Mouse (Mus musculus): Measurements from ENCODE around the gene Sorcs2.

Sorcs2 gene

DNA sequence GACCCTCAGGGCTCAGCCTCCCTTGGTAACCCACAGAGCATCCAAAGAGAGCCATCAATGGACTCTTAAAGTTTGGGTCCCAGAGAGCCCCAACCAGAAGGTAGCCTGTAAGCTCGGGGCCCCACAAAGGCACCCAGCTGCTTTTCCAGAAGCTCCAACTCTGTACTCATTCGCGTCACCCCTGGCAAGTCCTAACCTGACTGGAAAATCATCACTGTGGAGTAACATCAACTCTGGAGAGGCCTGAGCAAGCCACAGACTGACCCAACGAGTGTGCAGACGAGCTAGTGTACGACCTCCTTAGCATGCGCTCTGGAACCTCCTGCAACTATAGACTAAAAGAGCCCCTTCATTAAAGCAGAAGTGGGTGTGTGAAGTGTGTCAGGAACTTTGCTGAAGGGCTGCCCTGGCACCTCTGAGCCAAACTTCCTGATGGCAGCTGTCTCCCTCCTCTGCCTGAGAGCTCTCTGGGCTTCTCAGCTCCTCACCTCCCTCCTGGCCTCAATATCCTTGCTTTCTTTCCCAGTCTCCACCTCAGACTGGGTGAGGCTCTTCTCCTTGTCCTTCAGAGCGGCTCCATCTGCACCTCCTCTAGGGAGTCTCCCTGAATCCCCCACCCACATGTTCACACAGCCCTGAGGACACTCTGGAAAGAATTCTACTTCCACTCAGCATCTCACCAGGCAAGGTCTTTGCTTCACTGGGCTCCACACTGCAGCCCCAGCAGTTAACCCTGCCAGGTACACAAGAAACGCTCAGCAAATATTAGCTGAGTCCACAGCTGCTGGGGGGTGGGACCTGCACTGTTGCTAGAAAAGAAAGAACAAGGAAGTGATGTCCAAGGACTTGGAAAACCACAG, 8.0 kb downstream of the Sorcs2 start:
- no peak for DNase-seq

DNA sequence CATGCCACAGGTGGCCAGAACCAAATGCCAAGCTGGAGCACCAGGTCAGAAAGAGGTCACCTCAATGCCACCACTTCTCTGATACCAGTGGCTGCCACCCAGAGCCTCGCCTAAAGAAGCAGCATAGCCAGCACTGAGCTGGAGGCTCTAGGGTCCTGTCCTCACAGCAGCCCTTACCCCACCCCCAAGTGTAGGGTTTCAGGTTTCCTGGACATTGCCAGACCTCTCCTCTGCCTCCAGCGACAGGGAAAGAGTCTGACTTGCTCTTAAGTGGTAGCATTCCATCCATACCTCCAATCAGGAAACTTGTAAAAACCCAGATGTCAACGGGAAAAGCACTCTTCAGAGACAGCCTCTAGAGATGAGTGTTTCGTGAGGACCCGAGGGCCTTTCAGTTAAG, 12.9 kb downstream of the Sorcs2 start:
- DNase-seq: no peak

DNA sequence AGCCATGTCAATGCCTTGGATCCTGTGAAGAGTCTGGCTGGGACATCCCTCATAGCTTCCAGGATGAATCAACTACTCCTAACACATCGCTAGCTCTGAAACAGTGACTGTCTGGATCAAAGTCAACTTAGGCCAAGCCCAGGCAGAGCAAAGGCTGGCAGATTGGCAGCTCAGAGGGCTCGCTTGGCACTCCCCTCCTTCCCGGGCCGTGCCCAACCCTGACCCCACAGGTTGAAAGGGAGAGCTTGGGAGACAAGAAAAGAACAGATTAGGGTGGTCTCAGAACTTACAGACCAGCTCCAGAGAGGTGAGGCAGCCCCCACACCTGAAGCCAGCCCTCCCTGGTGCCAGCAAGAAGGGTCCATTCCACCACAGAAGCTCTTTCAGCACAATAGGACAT, 14.5 kb downstream of the Sorcs2 start:
- DNase-seq: no peak

DNA sequence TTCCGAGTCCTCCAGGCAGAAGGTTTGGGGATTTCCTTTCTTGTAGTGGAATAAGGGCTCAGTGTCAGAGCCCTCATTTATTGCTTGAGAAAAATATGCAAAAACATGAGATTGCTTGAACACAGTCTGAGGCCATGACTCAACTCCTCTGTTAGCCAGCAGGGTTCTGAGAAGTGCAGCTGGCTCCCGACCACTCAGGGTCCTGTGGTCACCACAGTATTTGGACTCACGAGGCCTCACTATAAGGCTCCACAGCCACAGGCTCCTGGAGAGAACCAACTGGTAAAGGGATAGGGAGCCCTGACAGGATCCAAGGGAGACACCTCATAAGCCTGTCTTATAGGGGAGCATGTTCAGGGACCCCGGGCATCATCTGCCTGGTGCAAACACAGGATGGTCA, 15.2 kb downstream of the Sorcs2 start:
- DNase-seq: no peak

DNA sequence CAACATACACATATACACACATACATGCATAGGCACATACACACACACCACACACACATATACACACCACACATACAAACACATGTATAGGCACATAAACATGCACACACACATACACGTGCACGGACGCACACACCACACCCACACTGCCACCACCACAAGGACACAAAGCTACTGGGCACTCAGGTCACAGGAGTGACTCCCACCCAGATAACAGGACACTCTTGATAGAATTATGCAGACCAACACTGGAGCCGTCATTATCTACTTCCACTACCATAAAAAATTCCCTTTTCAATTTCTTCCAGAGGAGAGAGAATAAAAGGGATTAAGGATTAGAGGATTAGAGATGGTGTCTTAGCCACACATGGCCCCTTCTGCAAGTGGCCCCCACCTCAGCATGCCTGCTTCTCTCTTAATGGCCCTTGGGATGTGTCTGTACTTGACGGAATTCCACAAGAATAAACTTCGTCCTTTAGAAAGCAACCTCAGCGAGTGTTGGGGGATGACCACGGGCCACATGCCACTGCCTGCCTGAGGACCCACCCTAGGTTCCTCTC, 15.7 kb downstream of the Sorcs2 start:
- DNase-seq: no peak

DNA sequence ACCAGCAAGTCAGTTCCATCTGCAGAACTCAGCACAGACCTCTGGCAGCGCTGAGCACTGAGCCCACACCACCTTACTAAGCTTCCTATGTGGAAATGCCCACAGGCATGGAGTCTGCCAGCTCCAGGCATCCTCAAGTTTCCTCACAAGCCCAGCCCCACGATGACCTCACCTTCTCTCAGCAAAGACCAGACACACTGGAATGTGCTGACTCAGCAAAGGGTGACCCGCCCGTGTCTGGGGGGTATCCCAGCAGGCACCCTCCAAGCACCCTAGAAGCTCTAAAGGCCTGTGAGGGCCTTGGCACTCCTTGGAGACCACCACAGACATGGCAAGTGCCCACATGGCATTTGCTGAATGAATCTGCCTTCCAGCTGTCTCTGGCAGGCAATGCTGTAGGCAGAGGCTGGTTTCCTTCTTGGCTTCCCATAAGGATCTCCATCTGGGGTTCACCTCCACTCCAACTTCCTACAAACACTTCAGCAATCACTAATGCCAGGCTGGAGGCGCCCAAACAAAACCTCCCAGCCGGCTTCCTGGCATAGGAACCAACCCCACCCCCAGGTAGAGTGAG, 17.9 kb downstream of the Sorcs2 start:
- peak; percentile 40 for DNase-seq

DNA sequence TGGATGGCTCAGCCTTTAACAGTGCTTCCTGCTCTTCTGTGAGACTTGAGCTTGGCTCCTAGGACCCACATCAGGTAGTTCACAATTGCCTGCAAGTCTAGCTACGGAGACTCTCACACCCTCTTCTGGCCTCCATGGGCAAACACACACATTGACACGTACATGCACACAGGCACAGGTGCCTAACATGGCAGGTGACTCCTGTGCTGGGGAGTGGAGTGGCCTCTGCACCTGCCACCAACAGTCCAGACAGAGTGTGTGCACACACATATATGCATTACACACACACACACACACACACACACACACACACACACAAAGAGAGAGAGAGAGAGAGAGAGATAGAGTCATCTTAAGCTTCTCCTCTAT, 19.6 kb downstream of the Sorcs2 start:
- DNase-seq: no peak

DNA sequence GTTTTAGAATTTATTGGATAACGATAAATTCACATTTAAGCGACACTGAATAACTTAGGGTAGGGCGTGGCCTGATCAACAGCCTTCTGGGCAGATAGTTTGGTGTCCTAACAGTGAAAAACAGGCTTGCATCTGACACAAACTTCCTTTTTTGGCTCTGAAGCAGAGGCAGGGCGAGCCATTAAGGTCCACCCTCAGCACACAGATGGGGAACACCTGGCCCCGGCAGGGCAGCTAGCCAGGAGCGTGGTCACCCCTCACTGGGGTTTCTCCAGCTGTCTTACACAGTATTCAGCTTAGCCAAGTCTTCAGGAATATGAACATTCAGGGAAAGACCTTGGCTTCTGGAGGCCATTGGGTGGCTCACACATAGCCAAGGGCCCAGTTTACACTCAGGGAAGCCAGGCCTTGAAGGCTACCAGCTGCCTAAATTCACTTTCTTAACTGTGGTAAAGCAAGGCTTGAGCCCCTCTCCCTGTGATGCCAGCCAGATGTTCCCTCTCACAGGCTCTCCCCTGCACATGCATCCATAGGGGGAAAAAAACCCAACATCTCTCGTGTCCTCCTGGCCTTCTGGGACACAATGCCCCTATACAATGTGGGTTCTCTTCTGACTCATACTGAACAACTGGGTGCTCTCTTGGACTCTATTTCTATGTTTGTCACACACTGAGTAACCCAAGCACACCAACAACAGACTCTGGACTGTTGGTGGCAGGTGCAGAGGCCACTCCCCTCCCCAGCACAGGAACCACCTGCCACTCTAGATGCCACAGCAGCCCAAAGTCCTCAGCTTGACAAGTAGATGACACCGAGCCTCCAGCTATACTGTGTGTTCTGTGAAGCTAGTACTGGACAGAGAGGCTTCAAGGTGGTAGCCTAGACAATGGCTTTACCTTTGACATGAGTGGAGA, 20.2 kb downstream of the Sorcs2 start:
- DNase-seq: peak; percentile 81

DNA sequence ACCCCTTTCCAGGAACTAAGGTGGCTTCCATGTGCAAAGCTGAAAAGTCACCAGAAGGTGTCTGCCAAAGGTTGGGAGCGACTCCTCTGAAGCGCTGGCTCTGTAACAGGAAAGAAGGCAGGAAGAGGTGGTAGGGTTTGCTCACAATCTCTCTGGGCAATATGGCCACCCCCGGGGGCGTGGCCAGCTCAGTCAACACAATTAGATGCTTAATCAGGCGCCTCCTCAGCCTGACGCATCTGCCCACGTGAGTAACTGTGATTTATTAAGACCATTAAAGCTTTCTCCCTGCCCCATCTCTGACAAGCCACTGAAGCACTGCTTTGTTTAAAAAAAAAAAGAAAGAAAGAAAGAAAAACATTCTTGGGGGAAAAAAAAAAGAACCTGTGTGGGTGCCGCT, 22.1 kb downstream of the Sorcs2 start:
- DNase-seq: peak; percentile 66

DNA sequence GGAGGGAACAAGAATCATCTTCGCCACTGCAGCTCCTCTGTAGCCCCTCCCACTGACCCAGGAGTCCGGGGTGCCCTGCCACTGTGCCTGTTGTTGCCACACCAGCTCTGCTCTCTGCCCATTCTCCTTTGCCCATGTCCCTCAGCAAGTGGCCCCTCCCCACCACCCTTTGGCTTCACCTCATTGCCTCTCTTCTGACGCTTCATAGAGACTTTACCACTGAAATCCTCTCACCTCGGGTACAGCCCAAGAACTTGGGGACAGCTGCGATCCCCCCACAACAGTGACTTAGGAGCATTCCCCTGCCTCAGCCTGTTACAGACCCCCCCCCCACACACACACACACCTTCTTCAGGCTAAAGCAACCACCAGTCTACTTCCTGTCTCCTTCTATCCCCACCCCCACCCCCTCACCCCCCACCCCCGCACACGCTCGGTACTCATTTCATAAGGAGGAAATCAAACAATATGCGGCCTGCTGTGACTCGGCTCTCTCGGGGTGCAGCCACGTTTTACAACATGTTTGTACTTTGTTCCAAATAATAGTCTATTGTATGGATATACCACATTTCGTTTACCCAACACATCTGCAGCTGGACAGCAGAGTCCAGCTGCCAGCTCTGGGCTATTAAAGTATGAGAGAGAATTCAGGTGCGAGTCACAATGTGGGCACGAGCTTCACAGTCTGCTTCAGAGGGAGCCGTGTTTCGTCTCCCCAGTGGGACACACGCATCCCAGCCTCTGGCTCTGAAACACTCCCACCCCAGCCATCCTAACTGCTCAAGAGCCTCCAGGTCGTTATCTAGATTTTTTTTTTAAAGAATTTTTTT, 23.5 kb downstream of the Sorcs2 start:
- no peak for DNase-seq

DNA sequence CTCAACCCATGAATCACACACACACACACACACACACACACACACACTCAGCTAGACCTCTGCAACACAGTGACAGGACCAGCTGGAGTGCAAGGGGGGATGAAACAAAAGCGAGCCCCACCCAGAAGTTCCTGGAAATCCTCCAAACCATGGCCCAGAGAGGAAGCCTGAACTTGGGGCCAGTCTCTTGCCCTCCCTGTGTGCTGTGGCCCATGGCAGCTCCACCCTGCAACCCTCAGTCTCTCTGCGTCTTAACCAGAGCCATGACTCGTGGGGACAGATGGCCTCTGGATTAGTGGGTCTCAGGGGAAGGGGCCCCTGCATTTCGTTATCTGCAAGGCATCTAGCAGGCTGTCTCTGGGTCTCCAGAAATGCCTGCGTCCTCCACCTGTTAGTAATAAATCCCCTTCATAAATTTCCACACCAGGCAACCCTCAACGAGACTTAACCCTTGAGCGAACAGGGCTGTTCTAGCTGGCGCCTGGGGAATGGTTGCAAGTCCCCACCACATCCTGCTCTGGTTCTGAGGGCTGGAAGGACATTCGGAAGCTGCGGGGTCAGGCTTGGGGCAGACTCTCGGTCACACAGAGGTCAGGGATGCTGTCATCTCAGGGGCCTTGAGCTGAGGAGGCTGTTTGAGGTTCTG, 24.6 kb downstream of the Sorcs2 start:
- peak; percentile 77 for DNase-seq

DNA sequence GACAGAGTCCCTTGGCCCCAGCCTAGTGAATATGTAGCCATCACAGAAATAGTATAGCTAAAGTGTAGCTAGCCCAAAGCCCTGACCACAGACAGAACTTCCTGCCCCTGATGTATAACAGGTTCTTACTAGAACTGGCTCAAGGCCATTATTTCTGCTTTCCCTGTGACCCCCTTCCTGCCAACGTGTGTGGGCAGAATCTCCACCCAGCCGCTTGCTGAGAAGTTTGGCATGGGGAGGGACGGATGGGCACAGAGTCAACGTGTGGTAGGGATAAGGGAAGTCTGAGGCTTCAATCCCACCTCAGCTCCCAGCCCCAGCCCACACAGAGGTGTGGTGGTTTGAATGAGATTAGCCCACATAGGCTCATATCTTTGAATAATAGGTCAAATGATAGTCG, 26.2 kb downstream of the Sorcs2 start:
- DNase-seq: no peak

DNA sequence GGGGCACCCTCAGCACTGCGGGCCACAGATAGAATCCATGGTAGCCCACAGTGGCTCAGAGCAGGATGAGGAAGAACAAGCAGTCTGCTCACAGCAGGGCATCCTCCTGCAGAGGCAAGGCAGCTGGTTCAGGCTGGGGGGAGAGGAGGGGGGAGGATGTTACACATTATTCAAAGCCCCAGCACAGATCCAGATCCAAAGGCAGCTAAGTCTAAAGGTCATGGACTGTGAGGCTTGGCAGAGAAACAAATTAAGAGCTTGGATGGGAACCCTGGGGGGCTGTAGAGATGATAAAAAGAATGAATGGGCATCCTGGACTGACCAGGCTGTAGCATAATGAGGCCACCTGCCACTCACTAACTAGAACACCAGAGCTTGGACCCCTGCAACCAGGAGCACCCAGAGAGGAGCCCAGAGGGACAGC, 28.7 kb downstream of the Sorcs2 start:
- peak; percentile 73 for DNase-seq

DNA sequence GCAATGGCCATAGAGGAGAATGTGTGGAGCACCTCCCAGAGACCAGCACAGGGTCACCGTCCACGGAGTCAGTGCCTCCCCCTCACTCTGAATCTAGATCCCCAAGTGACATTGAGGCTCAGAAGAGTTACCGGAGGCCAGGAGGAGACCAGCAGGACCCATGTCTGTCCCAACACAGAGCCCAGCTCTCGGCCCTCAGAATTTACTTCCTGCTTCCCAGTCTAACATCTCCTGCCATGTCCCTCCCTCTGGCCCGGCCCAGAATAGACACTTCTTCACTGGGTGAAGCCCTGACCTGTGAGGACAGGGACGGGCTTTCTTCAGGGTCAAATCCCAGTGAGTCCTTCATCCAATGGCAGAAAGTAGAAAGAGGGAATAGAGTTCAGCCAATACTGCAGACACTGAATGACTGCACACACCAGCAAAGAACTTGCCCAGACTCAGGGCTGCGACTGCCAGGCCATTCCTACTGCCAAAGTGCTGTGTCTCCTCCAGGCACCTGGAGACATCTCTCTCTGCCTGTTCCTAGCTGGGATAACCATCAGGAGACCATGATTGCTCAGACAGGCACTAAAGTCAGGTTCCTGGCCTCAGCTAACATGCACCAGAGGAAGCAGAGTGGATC, 29.3 kb downstream of the Sorcs2 start:
- no peak for DNase-seq

DNA sequence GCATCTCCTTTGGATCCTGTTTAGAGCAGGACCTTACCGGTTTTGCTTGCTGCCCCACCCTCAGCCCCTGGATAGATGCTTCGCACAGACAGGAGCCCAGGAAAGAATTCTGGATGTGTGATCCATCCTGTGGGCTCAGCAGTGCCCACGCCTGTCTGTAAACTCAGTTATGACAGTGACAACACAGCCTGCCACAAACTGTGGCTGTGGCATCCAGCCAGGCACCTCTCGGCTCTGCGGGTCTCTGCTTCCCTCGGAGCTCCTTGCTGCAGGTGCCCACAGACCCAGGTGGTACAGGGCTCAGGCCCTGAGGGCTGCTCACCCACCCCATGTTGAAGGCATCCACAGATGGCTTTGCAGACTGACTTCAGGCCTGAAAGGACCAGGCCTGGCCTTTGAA, 30.0 kb downstream of the Sorcs2 start:
- no peak for DNase-seq

DNA sequence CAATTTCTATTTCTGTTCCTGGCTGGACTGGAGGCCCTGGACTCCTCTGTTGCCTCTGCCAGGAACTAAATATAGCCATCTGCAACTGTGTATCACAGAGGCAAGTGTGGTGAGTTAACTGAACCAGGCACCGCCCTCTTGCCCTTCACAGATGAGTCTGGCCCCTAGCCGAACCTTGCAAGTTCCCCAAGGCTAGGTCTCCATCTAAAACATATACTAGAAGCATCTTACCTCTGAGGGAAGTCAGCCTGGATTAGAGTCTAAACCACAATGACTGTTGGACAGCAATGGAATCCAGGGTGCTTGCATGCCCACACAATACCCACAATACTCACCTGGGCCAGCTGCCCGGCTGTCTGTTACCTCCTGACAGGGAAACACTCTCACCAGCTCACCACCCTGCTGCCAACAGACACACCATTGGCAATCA, 30.7 kb downstream of the Sorcs2 start:
- no peak for DNase-seq

DNA sequence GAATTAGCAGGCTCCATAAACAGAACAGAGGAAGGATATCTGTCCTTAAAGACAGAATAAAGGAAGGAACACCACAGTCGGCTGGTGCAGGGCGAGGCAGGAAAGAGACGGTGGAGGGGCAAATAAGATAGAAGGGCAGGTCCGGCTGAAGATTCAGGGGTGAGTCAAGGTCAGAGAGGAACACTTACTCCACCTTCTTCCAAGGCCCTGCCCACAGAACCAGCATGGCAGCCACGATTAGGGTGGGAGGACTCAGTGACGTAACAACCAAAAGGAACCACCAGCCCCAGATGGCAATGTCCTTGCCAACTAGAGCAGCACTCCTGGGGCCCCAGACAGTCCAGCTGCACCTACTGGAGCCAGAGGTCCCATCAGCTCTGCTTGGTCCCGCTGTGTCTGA, 36.2 kb downstream of the Sorcs2 start:
- no peak for DNase-seq

DNA sequence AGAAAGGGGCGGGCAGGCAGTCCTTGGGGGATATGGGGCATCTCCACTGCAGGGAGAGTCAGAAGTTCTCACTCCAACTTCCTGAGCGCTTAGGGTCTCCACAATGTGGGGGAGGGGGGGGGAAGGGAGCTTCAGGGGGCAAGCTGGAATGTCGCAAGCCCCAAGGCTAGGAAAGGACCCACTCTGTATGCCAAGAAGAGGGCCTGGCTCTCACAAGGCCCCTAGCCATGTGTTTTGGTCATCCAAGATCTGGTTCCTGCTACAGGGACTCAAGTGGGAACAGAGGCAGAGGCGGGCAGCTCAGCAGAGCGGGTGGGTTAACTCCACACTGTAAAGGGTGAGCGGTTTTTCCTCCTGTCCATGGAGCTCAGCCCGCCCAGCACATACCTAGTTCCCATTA, 37.6 kb downstream of the Sorcs2 start:
- DNase-seq: no peak

DNA sequence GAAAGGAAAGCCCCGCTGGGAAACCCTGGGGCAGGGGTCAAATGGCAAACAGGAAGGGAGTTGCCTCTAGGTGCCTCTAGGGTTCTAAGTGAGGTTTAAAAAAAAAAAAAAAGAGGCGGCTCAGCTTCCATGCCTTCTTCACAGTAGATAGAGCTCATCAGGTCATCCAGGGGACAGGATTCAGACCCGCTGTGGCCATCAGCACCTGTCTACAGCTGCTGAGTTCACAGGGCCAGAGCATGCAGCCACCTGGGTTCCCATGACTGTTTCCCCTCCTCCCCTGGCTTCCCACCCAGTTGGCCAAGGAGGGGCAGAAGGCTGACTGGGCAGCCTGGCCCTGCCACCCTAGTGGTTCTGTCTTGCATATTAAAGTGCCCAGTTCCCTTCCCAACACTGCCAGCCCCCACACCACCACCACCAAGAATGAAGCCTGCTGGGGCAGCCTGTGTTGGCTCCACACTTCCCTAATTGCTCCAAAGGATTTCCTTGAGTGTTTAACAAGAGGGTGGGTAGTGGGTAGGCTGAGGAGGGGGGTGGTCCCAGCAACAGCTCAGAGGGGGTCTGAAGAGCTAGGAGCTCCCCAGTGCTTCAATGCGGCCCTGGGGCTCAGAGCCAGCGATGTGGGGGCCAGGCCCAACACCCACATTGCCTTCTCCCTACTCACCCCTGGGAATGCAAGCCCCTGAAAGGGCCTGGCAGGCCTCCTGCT, 38.2 kb downstream of the Sorcs2 start:
- DNase-seq: no peak

DNA sequence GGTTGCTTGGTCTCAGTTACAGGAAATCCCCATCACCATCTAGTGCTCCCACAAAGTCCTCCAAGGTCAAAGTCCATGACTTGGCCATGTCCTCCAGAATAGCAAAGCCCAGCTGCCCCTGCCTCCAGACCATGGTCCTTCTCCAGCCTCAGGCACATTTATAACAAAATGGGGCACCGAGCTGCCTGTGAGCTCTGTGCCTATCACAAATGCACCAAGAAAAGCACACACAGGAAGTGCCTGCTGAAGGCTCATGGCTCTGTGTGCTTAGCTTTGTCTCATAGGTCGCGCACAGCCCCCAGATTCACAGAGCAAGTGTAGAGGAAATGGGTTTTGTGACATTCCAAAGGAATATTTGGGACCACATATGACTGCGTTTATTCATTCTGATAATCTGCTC, 39.8 kb downstream of the Sorcs2 start:
- no peak for DNase-seq

DNA sequence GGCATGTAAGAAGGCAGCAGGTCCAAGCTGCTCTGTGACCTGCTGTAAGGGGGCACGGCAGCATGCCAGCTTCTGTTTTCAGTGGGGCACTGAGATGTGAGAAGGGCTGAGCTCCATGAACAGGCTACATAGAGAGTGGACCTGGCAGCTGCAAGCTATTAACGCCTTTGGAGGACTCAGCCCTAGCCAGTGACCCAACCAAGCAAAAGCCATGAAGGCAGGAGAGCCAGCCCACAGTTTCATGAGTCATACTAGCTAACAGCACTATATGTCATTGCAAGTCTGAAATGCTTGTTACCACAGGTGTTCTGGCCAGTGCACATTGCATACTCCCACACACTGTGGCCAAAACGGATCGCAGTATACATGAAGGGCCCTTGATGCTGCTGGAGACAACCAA, 41.3 kb downstream of the Sorcs2 start:
- DNase-seq: no peak
